Mouse (Mus musculus) liver, embryonic 11.5 days (tissue): ENCODE measurements around the gene Pla2g3. TPM values are rescaled to one million over a fixed set of nuclear protein-coding genes. Genes with fewer than 3 reads are reported as not detected.

Experiments used
- ATAC-seq: fragments of 200-750 bp; cut with Nextera tagmentation; replicated peaks from 2 replicates; pipeline ENCODE4 v1.8.0; 2017; ENCODE audit warnings: moderate number of reproducible peaks, mild to moderate bottlenecking, moderate TSS enrichment, moderate library complexity; ENCODE audit not compliant: low FRiP score
- DNase-seq: peaks from one replicate; pipeline ENCODE4 v3.0.0-alpha.2; 2017; ENCODE audit warnings: low spot score
- H3K27ac ChIP-seq: fragments of 300-500 bp; sonication (generic); 2 replicates; pipeline ENCODE4 v1.5.1; 2014; ENCODE audit warnings: mild to moderate bottlenecking, low read depth, low read length, control low read depth
- H3K27me3 ChIP-seq: fragments of 300-500 bp; sonication (generic); replicated peaks from 2 replicates; pipeline ENCODE4 v1.6.1; 2014; ENCODE audit warnings: low read length, mixed read lengths; ENCODE audit not compliant: control insufficient read depth, insufficient read depth
- H3K36me3 ChIP-seq: fragments of 300-500 bp; sonication (generic); 2 replicates; pipeline ENCODE4 v1.6.1; 2014; ENCODE audit warnings: mild to moderate bottlenecking, low read length, moderate library complexity, mixed read lengths; ENCODE audit not compliant: control insufficient read depth, insufficient read depth
- H3K4me1 ChIP-seq: fragments of 300-500 bp; sonication (generic); replicated peaks from 2 replicates; pipeline ENCODE4 v1.6.1; 2014; ENCODE audit warnings: low read length, mixed read lengths; ENCODE audit not compliant: control insufficient read depth, insufficient read depth
- H3K4me2 ChIP-seq: fragments of 300-500 bp; sonication (generic); 2 replicates; pipeline ENCODE4 v1.6.1; 2014; ENCODE audit warnings: mild to moderate bottlenecking, control low read depth, moderate library complexity
- H3K4me3 ChIP-seq: fragments of 300-500 bp; sonication (generic); 2 replicates; pipeline ENCODE4 v1.5.1; 2014; ENCODE audit warnings: low read depth, low read length, control low read depth
- H3K9ac ChIP-seq: fragments of 300-500 bp; sonication (generic); 2 replicates; pipeline ENCODE4 v1.6.1; 2014; ENCODE audit warnings: low read depth, low read length, control low read depth
- H3K9me3 ChIP-seq: fragments of 300-500 bp; sonication (generic); 2 replicates; pipeline ENCODE4 v1.6.1; 2016; ENCODE audit warnings: low read length, inconsistent platforms, mixed read lengths; ENCODE audit not compliant: control insufficient read depth
- WGBS: fragments of 180-500 bp; shearing (Covaris S2); extraction: QIAGEN DNeasy Blood & Tissue Kit; methylation state at CpG from one replicate; pipeline ENCODE4 v1.1.7; 2014; 5-methylcytosine and 5-hydroxymethylcytosine counted together
- polyA plus RNA-seq: library from polyadenylated mRNA; unstranded; fragments of >200 nt; fragmentation: Nextera tagmentation; extraction: Ambion mirVana; gene quantifications from 2 replicates; pipeline ENCODE4 v1.2.1, GENCODE M21; 2014

Pla2g3 gene
- polyA plus RNA-seq, 1 experiment from 2014 or later = 0.27 TPM

DNA sequence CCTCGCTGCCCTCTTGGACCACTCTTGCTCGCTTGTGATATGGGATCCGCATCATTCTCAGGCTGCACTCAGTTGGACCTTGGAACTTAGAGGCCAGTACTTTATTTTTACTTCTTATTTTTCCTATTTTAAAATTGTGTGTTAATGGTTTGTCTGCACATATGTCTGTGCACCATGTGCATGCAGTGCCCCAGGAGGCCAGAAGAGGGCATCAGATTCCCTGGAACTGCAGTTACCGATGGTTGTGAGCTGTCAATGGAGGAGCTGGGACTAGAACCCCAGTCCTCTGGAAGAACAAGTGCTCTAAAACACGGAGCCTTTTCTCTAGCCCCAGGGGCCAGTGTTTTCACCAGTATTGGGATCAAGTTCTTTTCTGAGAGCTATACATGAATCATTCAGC lies 56.3 kb downstream of the Pla2g3 start:
- no peaks in the 10 kb centered on the region for H3K36me3 ChIP-seq
- DNase-seq = no peak
- no peak overlapping the region for H3K4me3 ChIP-seq
- no peak for ATAC-seq
- no peaks in the 10 kb centered on the region for H3K4me1 ChIP-seq
- 92% methylated on average over 5 of the region's 5 CpGs for WGBS
- no peak overlapping the region for H3K27ac ChIP-seq
- no peaks in the 10 kb centered on the region for H3K9me3 ChIP-seq
- no peak overlapping the region for H3K4me2 ChIP-seq
- H3K9ac ChIP-seq = no peak overlapping the region
- no peaks in the 10 kb centered on the region for H3K27me3 ChIP-seq

DNA sequence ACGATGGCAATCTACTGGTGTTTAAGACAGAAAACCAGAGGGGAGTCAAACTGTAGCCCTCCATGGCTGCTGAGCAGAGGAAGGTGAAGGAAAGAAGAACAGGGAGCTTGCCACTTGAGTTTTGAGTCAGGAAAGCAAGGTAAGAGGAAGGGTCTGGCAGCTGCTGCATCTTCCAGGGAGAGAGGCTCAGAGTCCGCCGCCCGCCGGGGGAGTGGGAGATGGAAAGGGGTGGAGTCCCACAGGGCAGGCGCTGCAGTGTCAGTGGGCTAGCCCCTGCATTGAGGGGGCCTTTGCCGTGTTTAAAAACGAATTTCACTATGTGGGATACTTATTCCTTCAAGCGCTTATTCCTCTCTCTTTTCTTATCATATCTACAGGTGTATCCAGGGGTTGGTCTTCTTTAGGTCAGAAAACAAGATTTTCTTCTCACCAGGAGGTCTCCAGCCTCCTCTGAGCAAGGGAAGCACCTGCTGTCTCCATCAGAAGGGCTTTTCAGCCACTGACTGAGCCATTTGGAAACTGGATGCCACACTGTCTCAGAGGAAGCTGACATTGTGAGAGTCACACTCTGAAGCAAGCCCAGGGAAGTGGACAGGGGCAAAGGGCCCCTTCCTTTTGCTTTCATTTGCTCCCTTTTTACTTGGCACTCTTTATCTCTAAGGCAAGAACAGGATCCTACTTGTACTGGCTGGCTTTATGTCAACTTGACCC lies 57.6 kb downstream of the Pla2g3 start:
- H3K4me1 ChIP-seq = no peaks in the 10 kb centered on the region
- H3K9me3 ChIP-seq = no peaks in the 10 kb centered on the region
- no peak overlapping the region for H3K4me3 ChIP-seq
- H3K27me3 ChIP-seq = no peaks in the 10 kb centered on the region
- no peak overlapping the region for H3K27ac ChIP-seq
- WGBS = 26% methylated on average over 9 of the region's 9 CpGs
- no peak overlapping the region for H3K4me2 ChIP-seq
- H3K36me3 ChIP-seq = no peaks in the 10 kb centered on the region
- no peak for DNase-seq
- no peak overlapping the region for H3K9ac ChIP-seq
- no peak for ATAC-seq

DNA sequence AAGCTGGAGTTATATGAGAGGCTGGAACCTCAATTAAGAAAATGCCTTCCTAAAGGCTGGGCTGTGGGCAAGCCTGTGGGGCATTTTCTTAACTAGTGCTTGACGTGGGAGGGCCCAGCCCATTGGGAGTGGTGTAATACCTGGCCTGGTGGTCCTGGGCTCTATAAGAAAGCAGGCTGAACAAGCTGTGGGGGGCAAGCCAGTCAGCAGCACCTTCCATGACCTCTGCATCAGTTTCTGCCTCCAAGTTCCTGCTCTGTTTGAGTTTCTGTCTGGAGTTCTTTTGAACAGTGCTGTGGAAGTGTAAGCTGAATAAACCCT lies 58.1 kb downstream of the Pla2g3 start:
- WGBS = 25% methylated on average over 1 of the region's 1 CpGs
- Histone ChIP-seq H3K9ac (no peak overlapping the region), H3K36me3 (no peaks in the 10 kb centered on the region), H3K4me1 (no peaks in the 10 kb centered on the region), H3K27ac (no peak overlapping the region), H3K4me2 (no peak overlapping the region), H3K27me3 (no peaks in the 10 kb centered on the region), H3K9me3 (no peaks in the 10 kb centered on the region), H3K4me3 (no peak overlapping the region)
- ATAC-seq (no peak), DNase-seq (no peak)

DNA sequence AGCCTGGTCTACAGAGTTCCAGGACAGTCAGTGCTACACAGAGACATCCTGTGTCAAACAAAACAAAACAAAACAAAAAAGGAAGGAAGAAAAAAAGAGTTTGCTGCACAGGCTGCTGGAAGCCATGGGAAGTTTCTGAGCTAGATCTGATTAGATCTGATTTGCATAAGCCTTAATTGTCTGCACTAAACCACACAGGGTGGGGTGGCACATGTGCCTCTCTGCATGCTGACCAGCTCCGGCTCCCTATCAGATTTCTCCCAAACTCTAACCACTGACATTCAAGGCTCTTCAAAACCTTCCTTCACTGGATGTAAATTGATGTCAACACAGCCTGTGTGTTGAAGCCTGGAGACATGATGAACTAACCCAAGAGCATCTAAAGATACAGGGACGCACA lies 59.0 kb downstream of the Pla2g3 start:
- ATAC-seq (no peak), DNase-seq (no peak)
- WGBS = 59% methylated on average over 2 of the region's 2 CpGs

DNA sequence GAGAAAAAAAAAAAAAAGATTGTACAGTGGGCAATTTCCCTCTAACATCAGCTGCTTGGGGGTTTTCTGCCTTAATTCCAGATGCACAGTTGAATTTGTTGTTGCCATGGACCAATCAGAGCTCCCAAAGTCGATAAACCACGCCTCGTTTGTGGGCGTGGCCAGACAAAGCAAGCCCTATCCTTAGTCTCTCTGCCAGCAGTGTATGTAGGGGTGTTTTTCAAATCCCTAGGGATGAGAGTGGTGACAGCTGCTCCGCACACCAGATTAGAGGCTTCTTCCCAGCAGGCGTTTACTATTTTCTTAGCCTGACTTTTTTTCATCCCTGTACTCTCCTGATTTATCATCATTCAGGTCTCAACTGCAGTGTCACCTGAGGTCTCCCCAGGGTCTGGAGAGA lies 59.9 kb downstream of the Pla2g3 start:
- no peaks in the 10 kb centered on the region for H3K36me3 ChIP-seq
- no peak overlapping the region for H3K4me2 ChIP-seq
- DNase-seq = no peak
- no peaks in the 10 kb centered on the region for H3K9me3 ChIP-seq
- H3K4me3 ChIP-seq = no peak overlapping the region
- H3K27me3 ChIP-seq = no peaks in the 10 kb centered on the region
- no peaks in the 10 kb centered on the region for H3K4me1 ChIP-seq
- no peak overlapping the region for H3K27ac ChIP-seq
- WGBS = 41% methylated on average over 6 of the region's 6 CpGs
- no peak overlapping the region for H3K9ac ChIP-seq
- ATAC-seq = no peak

More for the DNA sequence above, 59.0 kb downstream of the Pla2g3 start:
- no peak overlapping the region for H3K9ac ChIP-seq
- no peaks in the 10 kb centered on the region for H3K9me3 ChIP-seq
- no peak overlapping the region for H3K4me2 ChIP-seq
- H3K27me3 ChIP-seq = no peaks in the 10 kb centered on the region
- H3K4me3 ChIP-seq = no peak overlapping the region
- no peak overlapping the region for H3K27ac ChIP-seq
- H3K4me1 ChIP-seq = no peaks in the 10 kb centered on the region
- H3K36me3 ChIP-seq = no peaks in the 10 kb centered on the region

DNA sequence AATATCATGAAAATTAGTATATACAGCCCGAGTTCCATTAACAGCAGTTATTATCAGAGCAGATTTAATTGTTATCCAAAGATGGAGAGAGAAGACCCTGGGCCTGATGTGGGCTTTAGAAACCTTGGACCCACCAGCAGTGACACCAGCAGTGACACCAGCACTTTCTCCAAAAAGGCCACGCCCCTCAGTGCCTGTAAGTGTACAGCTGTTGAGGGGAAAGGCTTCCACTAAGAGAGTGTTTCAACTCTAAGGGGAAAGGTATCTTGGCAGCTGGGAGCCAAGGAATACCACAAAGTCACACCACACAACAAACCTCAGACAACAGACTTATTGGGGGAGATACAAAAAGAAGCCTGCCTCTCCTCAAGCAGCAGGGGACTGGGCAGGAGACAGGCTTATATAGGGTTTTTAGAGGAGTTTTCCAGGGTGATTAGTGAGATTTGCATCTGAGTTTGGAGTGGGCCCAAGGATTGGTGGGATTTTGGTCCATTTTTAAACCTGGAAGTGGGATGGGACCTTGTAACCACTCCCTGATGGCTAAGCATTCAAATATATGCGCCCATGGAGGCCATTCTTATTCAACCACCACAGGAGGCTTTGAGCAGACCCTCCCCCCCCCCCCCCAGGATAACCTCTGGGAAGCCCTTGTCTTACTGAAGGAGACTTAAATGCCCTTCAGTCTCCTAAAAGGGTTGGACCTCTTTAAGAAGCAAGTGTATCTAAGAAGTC lies 60.6 kb downstream of the Pla2g3 start:
- Histone ChIP-seq H3K4me1 (no peaks in the 10 kb centered on the region), H3K36me3 (no peaks in the 10 kb centered on the region), H3K27me3 (no peaks in the 10 kb centered on the region), H3K4me3 (no peak overlapping the region), H3K9me3 (no peaks in the 10 kb centered on the region), H3K9ac (no peak overlapping the region), H3K4me2 (no peak overlapping the region), H3K27ac (no peak overlapping the region)
- ATAC-seq (no peak), DNase-seq (no peak)
- 53% methylated on average over 3 of the region's 3 CpGs for WGBS

Other genes starting within 250 kb of the Pla2g3 start
- 249 and 261 TPM in 2 replicates for gene Drg1, start 221.9 kb upstream of the Pla2g3 start, polyA plus RNA-seq
- gene Patz1, start 199.4 kb upstream of the Pla2g3 start, polyA plus RNA-seq = 42.8 and 44.2 TPM in 2 replicates
- gene Pik3ip1, start 157.9 kb upstream of the Pla2g3 start, polyA plus RNA-seq = 3.5 and 3.8 TPM in 2 replicates
- gene Limk2, start 79.1 kb upstream of the Pla2g3 start, polyA plus RNA-seq = 37.4 and 37.7 TPM in 2 replicates
- 20.6 and 22.2 TPM in 2 replicates for gene Rnf185, start 35.9 kb upstream of the Pla2g3 start, polyA plus RNA-seq
- gene Inpp5j, start 16.5 kb downstream of the Pla2g3 start, polyA plus RNA-seq = 0.45 and 0.52 TPM in 2 replicates
- gene Selenom, start 26.4 kb downstream of the Pla2g3 start, polyA plus RNA-seq = 27.9 and 35.9 TPM in 2 replicates
- gene Smtn, start 52.3 kb downstream of the Pla2g3 start, polyA plus RNA-seq = 27.0 and 29.3 TPM in 2 replicates
- 19.3 and 19.8 TPM in 2 replicates for gene Morc2a, start 160.9 kb downstream of the Pla2g3 start, polyA plus RNA-seq